Mouse (Mus musculus) neural tube, embryonic 11.5 days (tissue): ENCODE results near the gene Rnf43. TPM values are rescaled to one million over a fixed set of nuclear protein-coding genes. Genes with fewer than 3 reads are reported as not detected.

Source experiments
- ATAC-seq: fragments of 200-750 bp; cut with Nextera tagmentation; 2 replicates; pipeline ENCODE4 v1.8.0; 2017; ENCODE audit warnings: moderate number of reproducible peaks, mild to moderate bottlenecking, moderate TSS enrichment, moderate library complexity; ENCODE audit not compliant: insufficient read depth, low FRiP score, low TSS enrichment
- DNase-seq: peaks from one replicate; pipeline ENCODE4 v3.0.0-alpha.2; 2015; ENCODE audit warnings: low spot score
- H3K27ac ChIP-seq: fragments of 300-500 bp; sonication (generic); 2 replicates; pipeline ENCODE4 v1.5.1; 2014; ENCODE audit warnings: low read depth, mild to moderate bottlenecking, low read length
- H3K27me3 ChIP-seq: fragments of 300-500 bp; sonication (generic); 2 replicates; pipeline ENCODE4 v1.6.1; 2014; ENCODE audit warnings: mild to moderate bottlenecking, low read length, mixed read lengths; ENCODE audit not compliant: control insufficient read depth, insufficient read depth
- H3K36me3 ChIP-seq: fragments of 300-500 bp; sonication (generic); 2 replicates; pipeline ENCODE4 v1.6.1; 2014; ENCODE audit warnings: mild to moderate bottlenecking, low read length, moderate library complexity, mixed read lengths; ENCODE audit not compliant: control insufficient read depth, insufficient read depth
- H3K4me1 ChIP-seq: fragments of 300-500 bp; sonication (generic); 2 replicates; pipeline ENCODE4 v1.6.1; 2014; ENCODE audit warnings: low read length, mixed read lengths; ENCODE audit not compliant: control insufficient read depth, insufficient read depth
- H3K4me2 ChIP-seq: fragments of 300-500 bp; sonication (generic); 2 replicates; pipeline ENCODE4 v1.6.1; 2014; ENCODE audit warnings: low read depth, mild to moderate bottlenecking, moderate library complexity
- H3K4me3 ChIP-seq: fragments of 300-500 bp; sonication (generic); 2 replicates; pipeline ENCODE4 v1.5.1; 2014; ENCODE audit warnings: low read depth, low read length
- H3K9ac ChIP-seq: fragments of 300-500 bp; sonication (generic); 2 replicates; pipeline ENCODE4 v1.6.1; 2014; ENCODE audit warnings: mild to moderate bottlenecking, low read length
- H3K9me3 ChIP-seq: fragments of 300-500 bp; sonication (generic); 2 replicates; pipeline ENCODE4 v1.6.1; 2016; ENCODE audit warnings: low read length; ENCODE audit not compliant: control insufficient read depth
- WGBS: fragments of 180-500 bp; shearing (Covaris S2); extraction: QIAGEN DNeasy Blood & Tissue Kit; methylation state at CpG from one replicate; pipeline ENCODE4 v1.1.7; 2014; 5-methylcytosine and 5-hydroxymethylcytosine counted together
- polyA plus RNA-seq: library from polyadenylated mRNA; unstranded; fragments of >200 nt; fragmentation: Nextera tagmentation; extraction: Ambion mirVana; gene quantifications from 2 replicates; pipeline ENCODE4 v1.2.1, GENCODE M21; 2014

Rnf43 gene
- polyA plus RNA-seq, 1 experiment from 2014 or later: 1.2 TPM

GRCm38 (mm10) chr11:87727021-87727420 lies 64.5 kb downstream of the Rnf43 start:
- ATAC-seq: no peak
- Histone ChIP-seq H3K4me1 (no peaks in the 10 kb centered on the region), H3K9ac (no peak overlapping the region), H3K27ac (no peak overlapping the region; the same call in 1 of the 2 replicates), H3K9me3 (no peaks in the 10 kb centered on the region), H3K4me3 (no peak overlapping the region), H3K36me3 (no peaks in the 10 kb centered on the region), H3K4me2 (no peak overlapping the region), H3K27me3 (no peaks in the 10 kb centered on the region)
- 69% methylated on average over 11 of the region's 11 CpGs for WGBS
- DNase-seq: no peak

- Histone ChIP-seq H3K4me3 (no peak overlapping the region), H3K27me3 (no peaks in the 10 kb centered on the region), H3K27ac (no peak overlapping the region), H3K4me1 (no peaks in the 10 kb centered on the region), H3K9ac (no peak overlapping the region), H3K36me3 (no peaks in the 10 kb centered on the region), H3K9me3 (no peaks in the 10 kb centered on the region), H3K4me2 (no peak overlapping the region)
- WGBS: 73% methylated on average over 4 of the region's 4 CpGs
- ATAC-seq (no peak), DNase-seq (no peak)
Observed at GRCm38 (mm10) chr11:87727471-87727870, 64.9 kb downstream of the Rnf43 start.

DNA sequence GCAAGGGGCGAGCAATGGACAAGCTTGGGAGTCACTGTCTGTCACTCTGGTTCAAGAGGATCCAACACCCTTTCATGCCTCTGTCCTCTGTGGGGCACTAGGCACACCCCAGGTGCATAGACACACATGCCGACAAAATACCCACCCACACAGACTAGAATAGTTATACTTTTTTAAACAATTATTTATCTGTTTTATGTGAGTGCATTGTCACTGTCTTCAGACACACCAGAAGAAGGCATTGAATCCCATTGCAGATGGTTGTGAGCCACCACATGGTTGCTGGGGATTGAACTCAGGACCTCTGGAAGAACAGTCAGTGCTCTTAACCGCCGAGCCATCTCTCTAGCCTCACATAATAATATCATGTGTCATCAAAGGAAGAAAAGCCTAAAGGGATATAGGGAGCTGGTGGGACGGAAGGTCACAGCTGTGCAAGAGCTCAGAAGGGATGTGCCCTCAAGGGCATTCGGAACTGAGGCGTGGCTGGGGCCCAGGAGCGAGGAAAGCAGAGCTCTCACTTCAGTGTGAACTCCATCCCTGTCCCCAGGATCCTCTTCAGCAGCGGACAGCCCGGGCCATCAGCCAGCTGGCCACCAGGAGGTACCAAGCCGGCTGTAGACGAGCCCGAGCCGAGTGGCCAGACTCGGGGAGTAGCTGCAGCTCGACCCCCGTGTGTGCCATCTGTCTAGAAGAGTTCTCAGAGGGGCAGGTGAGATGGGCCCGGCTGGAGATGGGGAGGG lies 66.5 kb downstream of the Rnf43 start:
- Histone ChIP-seq H3K4me3 (no peak overlapping the region), H3K4me2 (no peak overlapping the region), H3K9me3 (no peaks in the 10 kb centered on the region), H3K36me3 (no peaks in the 10 kb centered on the region), H3K27me3 (no peaks in the 10 kb centered on the region), H3K27ac (no peak overlapping the region), H3K4me1 (peaks cover 2% of the 10 kb centered on the region; the same call in 1 of the 2 replicates), H3K9ac (no peak overlapping the region)
- WGBS: 63% methylated on average over 18 of the region's 18 CpGs
- DNase-seq (no peak), ATAC-seq (no peak)

DNA sequence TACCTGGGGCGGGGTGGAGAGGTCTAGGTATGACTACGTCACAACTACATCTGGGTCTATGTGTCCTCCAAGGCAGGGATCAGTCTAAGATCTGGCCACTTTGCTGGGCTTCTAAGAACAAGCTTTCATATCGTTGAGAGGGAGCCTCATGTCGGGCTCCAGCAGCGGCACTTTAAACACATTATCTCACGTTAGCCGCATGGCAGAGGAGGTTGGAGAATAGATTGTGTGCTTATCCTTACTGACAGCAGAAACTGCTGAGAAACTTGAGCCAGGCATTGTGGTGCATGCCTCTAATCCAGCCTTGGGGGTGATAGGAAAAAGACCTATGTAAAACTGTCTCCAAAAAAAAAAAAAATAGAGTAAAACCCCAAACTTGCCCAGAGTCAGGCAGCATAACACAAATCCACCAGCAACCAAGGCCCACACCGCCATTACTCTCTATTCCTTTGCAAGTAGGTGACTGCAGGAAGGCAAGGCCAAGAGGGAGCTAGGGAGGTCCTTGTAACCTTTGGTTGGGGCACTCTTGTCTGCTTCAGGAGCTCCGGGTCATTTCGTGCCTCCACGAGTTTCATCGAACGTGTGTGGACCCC lies 67.2 kb downstream of the Rnf43 start:
- Histone ChIP-seq H3K36me3 (no peaks in the 10 kb centered on the region), H3K9me3 (no peaks in the 10 kb centered on the region), H3K4me3 (no peak overlapping the region), H3K4me2 (no peak overlapping the region), H3K27me3 (no peaks in the 10 kb centered on the region), H3K27ac (no peak overlapping the region), H3K4me1 (peaks cover 2% of the 10 kb centered on the region; the same call in 1 of the 2 replicates), H3K9ac (no peak overlapping the region)
- DNase-seq: no peak
- no peak for ATAC-seq
- WGBS: 85% methylated on average over 13 of the region's 13 CpGs

- Histone ChIP-seq H3K9me3 (no peaks in the 10 kb centered on the region), H3K27ac (no peak overlapping the region), H3K27me3 (no peaks in the 10 kb centered on the region), H3K4me2 (no peak overlapping the region), H3K36me3 (no peaks in the 10 kb centered on the region), H3K9ac (no peak overlapping the region), H3K4me1 (peaks cover 2% of the 10 kb centered on the region; the same call in 1 of the 2 replicates), H3K4me3 (no peak overlapping the region)
- WGBS: 70% methylated on average over 10 of the region's 10 CpGs
- ATAC-seq (no peak), DNase-seq (no peak)
Observed at GRCm38 (mm10) chr11:87730652-87731310, 68.3 kb downstream of the Rnf43 start.

GRCm38 (mm10) chr11:87734346-87734745 lies 71.8 kb downstream of the Rnf43 start:
- WGBS: 57% methylated on average over 5 of the region's 5 CpGs
- no peak for ATAC-seq
- no peaks in the 10 kb centered on the region for H3K36me3 ChIP-seq
- peaks cover 6% of the 10 kb centered on the region; the same call in 1 of the 2 replicates for H3K4me1 ChIP-seq
- no peaks in the 10 kb centered on the region for H3K27me3 ChIP-seq
- H3K27ac ChIP-seq: no peak overlapping the region
- no peaks in the 10 kb centered on the region for H3K9me3 ChIP-seq
- peak overlapping the region; percentile 29; the same call in 1 of the 2 replicates for H3K4me2 ChIP-seq
- DNase-seq: no peak
- H3K9ac ChIP-seq: 0 out of 2 replicates have a peak overlapping the region, but pooled peaks have one; percentile 3
- no peak overlapping the region for H3K4me3 ChIP-seq

GRCm38 (mm10) chr11:87735691-87736090 lies 73.2 kb downstream of the Rnf43 start:
- Histone ChIP-seq H3K9me3 (no peaks in the 10 kb centered on the region), H3K36me3 (no peaks in the 10 kb centered on the region), H3K4me1 (peaks cover 6% of the 10 kb centered on the region; the same call in 1 of the 2 replicates), H3K4me2 (no peak overlapping the region), H3K27ac (no peak overlapping the region), H3K27me3 (no peaks in the 10 kb centered on the region), H3K4me3 (no peak overlapping the region), H3K9ac (no peak overlapping the region)
- DNase-seq: no peak
- 87% methylated on average over 6 of the region's 6 CpGs for WGBS
- ATAC-seq: no peak

- ATAC-seq: peak; percentile 52; the same call in 1 of the 2 replicates
- Histone ChIP-seq H3K9me3 (no peaks in the 10 kb centered on the region), H3K27ac (no peak overlapping the region; the same call in 1 of the 2 replicates), H3K9ac (peak overlapping the region; percentile 47), H3K4me3 (peak overlapping the region; percentile 89), H3K36me3 (no peaks in the 10 kb centered on the region; the same call in 1 of the 2 replicates), H3K27me3 (no peaks in the 10 kb centered on the region), H3K4me2 (peak overlapping the region; percentile 59), H3K4me1 (peaks cover 6% of the 10 kb centered on the region; the same call in 1 of the 2 replicates)
- WGBS: 2% methylated on average over 31 of the region's 31 CpGs
- peak; percentile 73 for DNase-seq
Observed at GRCm38 (mm10) chr11:87736647-87737134, 74.2 kb downstream of the Rnf43 start.
